Mouse (Mus musculus): ENCODE results near the gene Hist1h4c. TPM values are rescaled to one million over a fixed set of nuclear protein-coding genes. Genes with fewer than 3 reads are reported as not detected.
"Not testable (repeated sequence)": the region's sequence is repeated elsewhere in the genome, so short reads cannot be mapped to it uniquely, and the experiment has no call there.

The Hist1h4c gene
- 10 to 100 TPM; 94.2 to 99.8 TPM for total RNA-seq (2021)
- long read RNA-seq, experiment 1: 0 reads
- long read RNA-seq, experiment 2: 0 reads

GRCm38 (mm10) chr13:23698300-23698693, at the start of gene Hist1h4c:
TSS of gene Hist1h4c (minus strand) at chr13:23698454.
- peak; percentile 95 for DNase-seq
- intact Hi-C loops (cut with DNase I; ENCODE audit: low total_unique reads): loop anchor here (10.0 kb wide), 1 partner anchor 73 kb away; the partner anchor contains the start of genes Hist1h1e and Hist1h2be

- intact Hi-C loops (cut with DNase I; ENCODE audit: low total_unique reads): no loop called here
- DNase-seq: no peak
Observed at GRCm38 (mm10) chr13:23747892-23748288, 49.6 kb upstream of the Hist1h4c start.

GRCm38 (mm10) chr13:23747081-23747891, 49.0 kb upstream of the Hist1h4c start:
- intact Hi-C loops (cut with DNase I; ENCODE audit: low total_unique reads): no loop called here
- DNase-seq: no peak

GRCm38 (mm10) chr13:23746201-23747080, 48.2 kb upstream of the Hist1h4c start, which contains the start of gene Hist1h2bb:
TSS of gene Hist1h2bb (plus strand) at chr13:23746734.
- intact Hi-C loops (cut with DNase I; ENCODE audit: low total_unique reads): not testable (repeated sequence)

GRCm38 (mm10) chr13:23745381-23746161, 47.3 kb upstream of the Hist1h4c start, which contains the start of gene Hist1h3c:
TSS of gene Hist1h3c (minus strand) at chr13:23745602.
- peak; percentile 71 for DNase-seq
- intact Hi-C loops (cut with DNase I; ENCODE audit: low total_unique reads): no loop called here

More at GRCm38 (mm10) chr13:23746201-23747080, 48.2 kb upstream of the Hist1h4c start, which contains the start of gene Hist1h2bb:
- DNase-seq: peak; percentile 52

GRCm38 (mm10) chr13:23744421-23745380, 46.4 kb upstream of the Hist1h4c start:
- intact Hi-C loops (cut with DNase I; ENCODE audit: low total_unique reads): no loop called here
- no peak for DNase-seq

- no peak for DNase-seq
Observed at GRCm38 (mm10) chr13:23743963-23744362, 45.7 kb upstream of the Hist1h4c start.

GRCm38 (mm10) chr13:23743215-23743614, 45.0 kb upstream of the Hist1h4c start:
- DNase-seq: no peak
- intact Hi-C loops (cut with DNase I; ENCODE audit: low total_unique reads): no loop called here

More at GRCm38 (mm10) chr13:23743963-23744362, 45.7 kb upstream of the Hist1h4c start:
- intact Hi-C loops (cut with DNase I; ENCODE audit: low total_unique reads): no loop called here

- intact Hi-C loops (cut with DNase I; ENCODE audit: low total_unique reads): no loop called here
- no peak for DNase-seq
Observed at GRCm38 (mm10) chr13:23742007-23742406, 43.8 kb upstream of the Hist1h4c start.

GRCm38 (mm10) chr13:23740910-23741309, 42.7 kb upstream of the Hist1h4c start:
- no peak for DNase-seq
- intact Hi-C loops (cut with DNase I; ENCODE audit: low total_unique reads): no loop called here

GRCm38 (mm10) chr13:23740256-23740840, 42.1 kb upstream of the Hist1h4c start:
- DNase-seq: no peak
- intact Hi-C loops (cut with DNase I; ENCODE audit: low total_unique reads): no loop called here

- DNase-seq: no peak
- intact Hi-C loops (cut with DNase I; ENCODE audit: low total_unique reads): no loop called here
Observed at GRCm38 (mm10) chr13:23739922-23740252, 41.6 kb upstream of the Hist1h4c start.

GRCm38 (mm10) chr13:23739069-23739921, 41.0 kb upstream of the Hist1h4c start:
- intact Hi-C loops (cut with DNase I; ENCODE audit: low total_unique reads): no loop called here
- peak; percentile 91 for DNase-seq

- intact Hi-C loops (cut with DNase I; ENCODE audit: low total_unique reads): no loop called here
- peak; percentile 86 for DNase-seq
Observed at GRCm38 (mm10) chr13:23738677-23739068, 40.4 kb upstream of the Hist1h4c start, which contains the start of gene Hist1h1c. TSS of gene Hist1h1c (plus strand) at chr13:23738808.

- intact Hi-C loops (cut with DNase I; ENCODE audit: low total_unique reads): no loop called here
Observed at GRCm38 (mm10) chr13:23738041-23738440, 39.8 kb upstream of the Hist1h4c start.

GRCm38 (mm10) chr13:23737091-23737490, 38.8 kb upstream of the Hist1h4c start:
- no peak for DNase-seq

More at GRCm38 (mm10) chr13:23738041-23738440, 39.8 kb upstream of the Hist1h4c start:
- no peak for DNase-seq

More at GRCm38 (mm10) chr13:23737091-23737490, 38.8 kb upstream of the Hist1h4c start:
- intact Hi-C loops (cut with DNase I; ENCODE audit: low total_unique reads): no loop called here

All from gastrocnemius, postnatal 14 days (tissue).